Mouse (Mus musculus): ENCODE data around the gene Sstr3. TPM values are rescaled to one million over a fixed set of nuclear protein-coding genes. Genes with fewer than 3 reads are reported as not detected.

The Sstr3 gene
- polyA plus RNA-seq, 1 experiment from 2014 or later = 0.08 TPM

GRCm38 (mm10) chr15:78530671-78531450 lies 13.6 kb downstream of the Sstr3 start, which contains the start of gene C1qtnf6:
Gene C1qtnf6 (minus strand): TSS chr15:78531416.
- peak; percentile 32 for DNase-seq
- H3K4me3 ChIP-seq (ENCODE audit: low read depth, low read length) = peak within 1 kb of the TSS; percentile 18
- WGBS = 57% methylated on average over 17 of the region's 17 CpGs

DNA sequence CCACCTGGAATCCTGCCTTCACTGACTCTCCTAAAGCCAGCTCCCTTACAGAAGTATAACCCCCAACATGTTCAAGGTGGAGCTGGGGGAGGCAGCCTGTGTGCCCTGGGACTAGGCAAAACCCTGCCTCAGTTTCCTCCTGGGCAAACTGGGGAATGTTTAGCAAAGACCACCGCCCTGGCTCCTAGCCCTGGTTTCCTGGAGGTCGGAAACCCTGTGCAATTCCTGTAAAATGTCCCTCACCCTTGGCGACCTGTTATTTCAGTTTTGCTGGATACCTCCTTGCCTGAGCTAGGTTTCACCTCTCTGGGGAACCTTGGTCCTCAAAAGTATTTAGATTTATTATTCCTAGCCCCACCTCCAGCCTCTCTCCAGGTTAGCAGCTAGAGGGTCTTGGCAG lies 14.3 kb downstream of the Sstr3 start:
- DNase-seq (no peak), ATAC-seq (ENCODE audit: insufficient read depth) (no peak)
- H3K4me2 ChIP-seq = peak overlapping the region; percentile 81
- peak overlapping the region; percentile 92 for H3K27ac ChIP-seq (ENCODE audit: low read depth)
- H3K36me3 ChIP-seq (ENCODE audit: insufficient read depth) = peaks cover 8% of the 10 kb centered on the region; the same call in 1 of the 2 replicates
- WGBS = 81% methylated on average over 3 of the region's 3 CpGs
- H3K4me3 ChIP-seq (ENCODE audit: low read depth, low read length) = no peak overlapping the region
- no peaks in the 10 kb centered on the region for H3K27me3 ChIP-seq (ENCODE audit: insufficient read depth, low read length)
- H3K9me3 ChIP-seq (ENCODE audit: low read depth, low read length) = no peaks in the 10 kb centered on the region
- H3K9ac ChIP-seq = no peak overlapping the region; the same call in 1 of the 2 replicates
- TF ChIP-seq CTCF (IDR thresholded peaks at IDR 0.05; ENCODE audit: low read depth) = no peak
- H3K4me1 ChIP-seq (ENCODE audit: insufficient read depth) = peaks cover 26% of the 10 kb centered on the region

More at GRCm38 (mm10) chr15:78530671-78531450, 13.6 kb downstream of the Sstr3 start, which contains the start of gene C1qtnf6:
- no peaks in the 10 kb centered on the region for H3K9me3 ChIP-seq (ENCODE audit: low read depth, low read length)
- peak within 1 kb of the TSS; percentile 91 for H3K27ac ChIP-seq (ENCODE audit: low read depth)
- H3K27me3 ChIP-seq (ENCODE audit: insufficient read depth, low read length) = no peaks in the 10 kb centered on the region
- peaks cover 26% of the 10 kb centered on the region for H3K4me1 ChIP-seq (ENCODE audit: insufficient read depth)
- no peak for TF ChIP-seq CTCF (IDR thresholded peaks at IDR 0.05; ENCODE audit: low read depth)
- H3K9ac ChIP-seq = peak within 1 kb of the TSS; percentile 47
- H3K4me2 ChIP-seq = peak within 1 kb of the TSS; percentile 56
- peaks cover 7% of the 10 kb centered on the region; the same call in 1 of the 2 replicates for H3K36me3 ChIP-seq (ENCODE audit: insufficient read depth)
- no peak for ATAC-seq (ENCODE audit: insufficient read depth)

- Histone ChIP-seq H3K4me1 (ENCODE audit: insufficient read depth) (peaks cover 26% of the 10 kb centered on the region), H3K9ac (peak overlapping the region; percentile 59), H3K27me3 (ENCODE audit: insufficient read depth, low read length) (no peaks in the 10 kb centered on the region), H3K9me3 (ENCODE audit: low read depth, low read length) (no peaks in the 10 kb centered on the region), H3K36me3 (ENCODE audit: insufficient read depth) (peaks cover 12% of the 10 kb centered on the region; the same call in 1 of the 2 replicates), H3K4me3 (ENCODE audit: low read depth, low read length) (peak overlapping the region; percentile 44), H3K4me2 (peak overlapping the region; percentile 81), H3K27ac (ENCODE audit: low read depth) (peak overlapping the region; percentile 92)
- no peak for TF ChIP-seq CTCF (IDR thresholded peaks at IDR 0.05; ENCODE audit: low read depth)
- under 1% methylated on average over 15 of the region's 15 CpGs for WGBS
- ATAC-seq (ENCODE audit: insufficient read depth) (peak; percentile 65), DNase-seq (peak; percentile 82)
These were observed 15.0 kb downstream of the Sstr3 start for GRCm38 (mm10) chr15:78529428-78529990.

DNA sequence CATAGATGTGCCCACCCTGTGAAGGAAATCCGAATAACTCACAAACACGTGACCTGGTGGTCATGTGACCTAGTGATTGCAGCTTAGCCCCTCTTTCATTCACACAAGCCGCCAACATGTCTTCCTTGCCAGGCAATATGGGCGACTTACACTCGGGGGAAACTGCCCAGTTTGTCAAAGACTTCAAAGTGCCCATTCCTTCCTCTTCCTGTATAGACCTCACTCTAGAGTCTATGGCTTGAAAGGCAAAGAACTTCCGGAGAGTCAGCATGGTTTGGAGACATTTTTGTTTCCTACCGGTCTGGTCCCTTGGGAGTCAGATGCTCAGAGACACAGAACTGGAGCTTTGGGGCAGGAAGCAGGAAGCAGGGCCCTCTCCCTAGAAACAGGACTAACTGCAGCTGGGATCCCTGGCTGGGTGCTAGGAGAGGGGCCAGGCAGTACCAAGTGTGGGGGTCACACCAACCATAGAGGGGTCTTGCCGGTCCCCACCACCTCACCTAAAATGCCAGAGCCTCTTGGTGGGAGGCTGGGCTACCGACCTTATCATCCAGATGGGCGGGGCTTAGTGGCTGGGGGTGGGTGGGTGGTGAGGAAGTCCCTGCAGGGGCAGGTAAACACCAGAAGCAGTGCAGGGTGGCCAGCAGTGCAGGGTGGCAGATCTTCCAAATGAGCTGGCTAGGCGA lies 15.6 kb downstream of the Sstr3 start:
- DNase-seq (peak; percentile 72), ATAC-seq (ENCODE audit: insufficient read depth) (0 out of 2 replicates have a peak, but pooled peaks have one; percentile 0)
- H3K9ac ChIP-seq = peak overlapping the region; percentile 59
- H3K4me1 ChIP-seq (ENCODE audit: insufficient read depth) = peaks cover 26% of the 10 kb centered on the region
- H3K27ac ChIP-seq (ENCODE audit: low read depth) = peak overlapping the region; percentile 92
- no peaks in the 10 kb centered on the region for H3K9me3 ChIP-seq (ENCODE audit: low read depth, low read length)
- peaks cover 15% of the 10 kb centered on the region; the same call in 1 of the 2 replicates for H3K36me3 ChIP-seq (ENCODE audit: insufficient read depth)
- WGBS = 25% methylated on average over 11 of the region's 11 CpGs
- H3K27me3 ChIP-seq (ENCODE audit: insufficient read depth, low read length) = no peaks in the 10 kb centered on the region
- peak overlapping the region; percentile 44 for H3K4me3 ChIP-seq (ENCODE audit: low read depth, low read length)
- H3K4me2 ChIP-seq = peak overlapping the region; percentile 81
- no peak for TF ChIP-seq CTCF (IDR thresholded peaks at IDR 0.05; ENCODE audit: low read depth)

DNA sequence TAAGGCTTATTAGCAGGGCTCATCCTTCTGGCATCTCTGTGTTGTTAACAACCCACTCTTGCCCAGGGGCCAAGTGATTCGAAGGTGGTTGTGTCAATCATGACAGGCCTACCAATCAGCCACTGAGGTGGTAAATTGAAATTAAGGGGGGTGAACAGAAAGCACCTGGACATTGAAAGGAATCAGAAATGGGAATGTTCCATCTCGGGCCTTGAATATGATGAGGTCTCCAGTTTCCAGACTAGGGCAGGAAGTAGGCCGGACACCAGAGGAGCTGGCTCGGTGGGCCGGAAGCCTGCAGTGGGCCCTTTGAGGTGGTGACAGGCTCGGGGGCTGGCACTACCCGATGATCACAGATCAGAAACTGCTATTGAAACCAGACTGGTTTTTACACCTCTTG lies 16.5 kb downstream of the Sstr3 start:
- ATAC-seq (ENCODE audit: insufficient read depth) (no peak), DNase-seq (peak; percentile 47)

DNA sequence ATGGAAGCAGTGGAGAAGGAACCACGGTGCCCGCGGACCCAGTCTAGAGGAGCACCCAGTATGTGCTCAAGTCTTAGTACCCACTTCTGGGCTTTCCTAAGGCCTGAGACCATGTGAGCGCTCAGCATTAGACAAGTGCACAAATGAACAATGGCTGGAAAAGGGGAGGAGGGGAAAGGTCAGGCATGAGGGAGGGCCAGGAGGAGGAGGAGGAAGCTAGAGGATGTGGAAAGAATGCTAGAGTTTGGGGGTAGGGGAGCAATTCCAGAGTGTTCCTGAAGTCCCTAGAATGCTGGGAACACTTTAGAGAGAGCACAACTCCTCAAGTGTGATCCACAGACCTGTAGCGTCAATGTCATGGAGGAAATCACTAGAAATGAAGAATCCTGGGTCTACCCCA lies 20.3 kb downstream of the Sstr3 start:
- Histone ChIP-seq H3K9me3 (ENCODE audit: low read depth, low read length) (no peaks in the 10 kb centered on the region), H3K36me3 (ENCODE audit: insufficient read depth) (peaks cover 15% of the 10 kb centered on the region; the same call in 1 of the 2 replicates), H3K4me2 (no peak overlapping the region), H3K9ac (no peak overlapping the region), H3K4me1 (ENCODE audit: insufficient read depth) (peaks cover 5% of the 10 kb centered on the region; the same call in 1 of the 2 replicates), H3K27me3 (ENCODE audit: insufficient read depth, low read length) (no peaks in the 10 kb centered on the region), H3K27ac (ENCODE audit: low read depth) (no peak overlapping the region), H3K4me3 (ENCODE audit: low read depth, low read length) (no peak overlapping the region)
- WGBS = 88% methylated on average over 5 of the region's 5 CpGs
- DNase-seq = no peak
- no peak for ATAC-seq (ENCODE audit: insufficient read depth)
- TF ChIP-seq CTCF (IDR thresholded peaks at IDR 0.05; ENCODE audit: low read depth) = no peak

More for the DNA sequence above, 16.5 kb downstream of the Sstr3 start:
- Histone ChIP-seq H3K36me3 (ENCODE audit: insufficient read depth) (peaks cover 15% of the 10 kb centered on the region; the same call in 1 of the 2 replicates), H3K27me3 (ENCODE audit: insufficient read depth, low read length) (no peaks in the 10 kb centered on the region), H3K9me3 (ENCODE audit: low read depth, low read length) (no peaks in the 10 kb centered on the region), H3K4me2 (peak overlapping the region; percentile 81), H3K4me1 (ENCODE audit: insufficient read depth) (peaks cover 26% of the 10 kb centered on the region), H3K4me3 (ENCODE audit: low read depth, low read length) (no peak overlapping the region), H3K27ac (ENCODE audit: low read depth) (peak overlapping the region; percentile 92; the same call in 1 of the 2 replicates), H3K9ac (peak overlapping the region; percentile 59; the same call in 1 of the 2 replicates)
- WGBS = 48% methylated on average over 7 of the region's 7 CpGs
- no peak for TF ChIP-seq CTCF (IDR thresholded peaks at IDR 0.05; ENCODE audit: low read depth)
